Mouse (Mus musculus): Measurements from ENCODE around the gene Bach2. TPM values are rescaled to one million over a fixed set of nuclear protein-coding genes. Genes with fewer than 3 reads are reported as not detected.

The Bach2 gene
- polyA plus RNA-seq (2016; fragmentation: Nextera tagmentation; extraction: Ambion mirVana), result 22.3 and 27.7 TPM in 2 replicates

GRCm38 (mm10) chr4:32238366-32238854, at the start of gene Bach2:
TSS of gene Bach2 (plus strand) at chr4:32238804.
- Histone ChIP-seq H3K36me3 (replicated peaks) (no peaks in the 10 kb centered on the region), H3K4me3 (replicated peaks) (peak within 1 kb of the TSS; percentile 91), H3K27ac (peak within 1 kb of the TSS; percentile 97), H3K4me1 (peaks cover 47% of the 10 kb centered on the region), H3K9ac (peak within 1 kb of the TSS; percentile 91), H3K27me3 (peaks cover 17% of the 10 kb centered on the region), H3K4me2 (peak within 1 kb of the TSS; percentile 90), H3K9me3 (no peaks in the 10 kb centered on the region)
- ATAC-seq (ENCODE audit: low FRiP score), result peak; percentile 90
- whole genome bisulfite sequencing, result under 1% methylated on average over 55 of the region's 69 CpGs

- peaks cover 16% of the 10 kb centered on the region for H3K4me1 ChIP-seq
- H3K27me3 ChIP-seq, result no peaks in the 10 kb centered on the region
- no peak overlapping the region for H3K4me3 ChIP-seq (replicated peaks)
- H3K36me3 ChIP-seq (replicated peaks), result no peaks in the 10 kb centered on the region
- H3K4me2 ChIP-seq, result no peak overlapping the region
- WGBS, result 77% methylated on average over 4 of the region's 4 CpGs
- no peaks in the 10 kb centered on the region for H3K9me3 ChIP-seq
- H3K9ac ChIP-seq, result no peak overlapping the region
- H3K27ac ChIP-seq, result peak overlapping the region; percentile 27
- no peak for ATAC-seq (ENCODE audit: low FRiP score)
Measured at GRCm38 (mm10) chr4:32189416-32190036, 49.1 kb upstream of the Bach2 start.

DNA sequence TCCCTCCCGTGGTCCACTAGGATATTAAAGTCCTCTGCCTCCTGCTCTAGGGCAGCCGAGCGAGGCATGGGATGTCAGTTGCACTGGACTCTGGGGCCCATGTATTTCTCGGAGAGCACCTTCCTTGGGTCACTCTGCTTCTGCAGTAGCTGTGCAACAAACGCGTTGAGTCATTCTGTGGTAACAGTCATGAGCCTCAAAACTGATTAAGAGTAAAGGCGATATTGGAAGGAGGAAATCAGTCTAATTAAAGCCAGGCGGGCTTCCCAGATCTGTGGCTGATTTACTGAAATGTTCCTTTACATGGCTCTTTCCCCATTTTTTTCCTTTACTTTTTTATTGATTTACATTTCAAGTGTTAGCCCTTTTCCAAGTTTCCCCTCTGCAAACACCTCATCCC, 48.1 kb upstream of the Bach2 start:
- H3K27ac ChIP-seq, result no peak overlapping the region
- no peak overlapping the region for H3K9ac ChIP-seq
- H3K27me3 ChIP-seq, result no peaks in the 10 kb centered on the region
- H3K36me3 ChIP-seq (replicated peaks), result no peaks in the 10 kb centered on the region
- H3K9me3 ChIP-seq, result no peaks in the 10 kb centered on the region
- no peak overlapping the region for H3K4me3 ChIP-seq (replicated peaks)
- peaks cover 16% of the 10 kb centered on the region for H3K4me1 ChIP-seq
- H3K4me2 ChIP-seq, result no peak overlapping the region
- ATAC-seq (ENCODE audit: low FRiP score), result no peak
- WGBS, result 85% methylated on average over 8 of the region's 8 CpGs

GRCm38 (mm10) chr4:32195945-32196921, 42.4 kb upstream of the Bach2 start:
- no peak overlapping the region for H3K4me2 ChIP-seq
- peak overlapping the region; percentile 59 for H3K27ac ChIP-seq
- H3K9me3 ChIP-seq, result no peaks in the 10 kb centered on the region
- no peaks in the 10 kb centered on the region for H3K36me3 ChIP-seq (replicated peaks)
- H3K9ac ChIP-seq, result no peak overlapping the region
- no peak overlapping the region for H3K4me3 ChIP-seq (replicated peaks)
- peaks cover 4% of the 10 kb centered on the region; the same call in 1 of the 2 replicates for H3K27me3 ChIP-seq
- ATAC-seq (ENCODE audit: low FRiP score), result peak; percentile 71
- peaks cover 15% of the 10 kb centered on the region for H3K4me1 ChIP-seq
- 22% methylated on average over 9 of the region's 9 CpGs for WGBS

GRCm38 (mm10) chr4:32198031-32198430, 40.6 kb upstream of the Bach2 start:
- H3K4me3 ChIP-seq (replicated peaks), result no peak overlapping the region
- no peaks in the 10 kb centered on the region for H3K9me3 ChIP-seq
- no peaks in the 10 kb centered on the region for H3K36me3 ChIP-seq (replicated peaks)
- WGBS, result 94% methylated on average over 1 of the region's 1 CpGs
- H3K4me2 ChIP-seq, result no peak overlapping the region
- peaks cover 4% of the 10 kb centered on the region; the same call in 1 of the 2 replicates for H3K27me3 ChIP-seq
- ATAC-seq (ENCODE audit: low FRiP score), result no peak
- no peak overlapping the region for H3K9ac ChIP-seq
- no peak overlapping the region for H3K27ac ChIP-seq
- peaks cover 15% of the 10 kb centered on the region for H3K4me1 ChIP-seq

DNA sequence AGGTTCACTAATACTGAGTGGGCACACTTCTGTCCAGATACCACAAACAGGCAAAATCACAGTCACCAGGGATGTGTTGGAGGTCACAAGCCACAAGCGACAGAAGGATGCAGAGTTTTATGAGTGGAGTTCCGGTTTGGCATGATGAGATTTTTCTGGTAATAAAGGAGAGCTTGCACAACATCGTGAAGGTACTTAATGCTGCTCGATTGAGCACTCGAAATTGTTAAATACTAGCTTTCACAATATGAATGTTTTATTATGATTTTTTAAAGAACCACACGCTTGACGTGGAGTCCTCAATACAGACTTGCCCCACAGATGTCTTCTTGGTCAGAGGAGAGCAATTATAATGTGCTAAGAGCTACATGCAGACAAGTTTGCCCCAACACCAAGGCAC, 40.0 kb upstream of the Bach2 start:
- H3K9ac ChIP-seq, result no peak overlapping the region
- 90% methylated on average over 7 of the region's 7 CpGs for WGBS
- no peak overlapping the region for H3K27ac ChIP-seq
- ATAC-seq (ENCODE audit: low FRiP score), result no peak
- no peak overlapping the region for H3K4me3 ChIP-seq (replicated peaks)
- peaks cover 15% of the 10 kb centered on the region for H3K4me1 ChIP-seq
- H3K9me3 ChIP-seq, result no peaks in the 10 kb centered on the region
- H3K27me3 ChIP-seq, result peaks cover 4% of the 10 kb centered on the region; the same call in 1 of the 2 replicates
- H3K36me3 ChIP-seq (replicated peaks), result no peaks in the 10 kb centered on the region
- H3K4me2 ChIP-seq, result no peak overlapping the region

- Histone ChIP-seq H3K9me3 (no peaks in the 10 kb centered on the region), H3K4me1 (peaks cover 15% of the 10 kb centered on the region), H3K27me3 (peaks cover 4% of the 10 kb centered on the region; the same call in 1 of the 2 replicates), H3K4me3 (replicated peaks) (no peak overlapping the region), H3K4me2 (no peak overlapping the region), H3K9ac (no peak overlapping the region), H3K36me3 (replicated peaks) (no peaks in the 10 kb centered on the region), H3K27ac (no peak overlapping the region)
- WGBS, result 89% methylated on average over 7 of the region's 7 CpGs
- no peak for ATAC-seq (ENCODE audit: low FRiP score)
Measured at GRCm38 (mm10) chr4:32199156-32199555, 39.4 kb upstream of the Bach2 start.

DNA sequence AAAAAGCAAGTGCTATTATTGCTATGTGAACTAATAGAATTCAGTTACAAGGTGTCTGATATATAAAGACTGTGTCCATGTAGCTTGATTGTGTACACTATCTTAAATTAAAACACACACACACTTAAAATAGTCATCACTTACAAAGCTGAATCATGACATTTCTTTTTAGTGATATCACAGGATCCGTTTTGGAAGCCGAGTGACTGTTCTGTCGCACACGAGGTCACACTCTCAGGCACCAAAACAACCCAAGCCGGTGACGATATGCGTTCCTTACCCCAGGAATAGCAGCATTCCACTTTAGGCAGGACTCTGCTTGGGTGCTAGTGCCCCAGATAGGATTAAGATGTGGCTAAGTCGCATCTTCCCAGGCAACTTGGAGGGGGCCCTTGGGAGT, 37.5 kb upstream of the Bach2 start:
- no peak overlapping the region for H3K27ac ChIP-seq
- H3K4me2 ChIP-seq, result no peak overlapping the region
- no peaks in the 10 kb centered on the region for H3K36me3 ChIP-seq (replicated peaks)
- ATAC-seq (ENCODE audit: low FRiP score), result no peak
- peaks cover 4% of the 10 kb centered on the region; the same call in 1 of the 2 replicates for H3K27me3 ChIP-seq
- peaks cover 10% of the 10 kb centered on the region for H3K4me1 ChIP-seq
- H3K9me3 ChIP-seq, result no peaks in the 10 kb centered on the region
- no peak overlapping the region for H3K4me3 ChIP-seq (replicated peaks)
- H3K9ac ChIP-seq, result no peak overlapping the region
- 73% methylated on average over 8 of the region's 8 CpGs for WGBS

- no peak overlapping the region for H3K9ac ChIP-seq
- no peaks in the 10 kb centered on the region for H3K9me3 ChIP-seq
- no peaks in the 10 kb centered on the region for H3K4me1 ChIP-seq
- no peak overlapping the region for H3K4me2 ChIP-seq
- no peaks in the 10 kb centered on the region for H3K36me3 ChIP-seq (replicated peaks)
- peaks cover 4% of the 10 kb centered on the region; the same call in 1 of the 2 replicates for H3K27me3 ChIP-seq
- H3K27ac ChIP-seq, result no peak overlapping the region
- no peak overlapping the region for H3K4me3 ChIP-seq (replicated peaks)
- ATAC-seq (ENCODE audit: low FRiP score), result no peak
- WGBS, result 94% methylated on average over 5 of the region's 5 CpGs
Measured at GRCm38 (mm10) chr4:32202362-32202761, 36.2 kb upstream of the Bach2 start.

DNA sequence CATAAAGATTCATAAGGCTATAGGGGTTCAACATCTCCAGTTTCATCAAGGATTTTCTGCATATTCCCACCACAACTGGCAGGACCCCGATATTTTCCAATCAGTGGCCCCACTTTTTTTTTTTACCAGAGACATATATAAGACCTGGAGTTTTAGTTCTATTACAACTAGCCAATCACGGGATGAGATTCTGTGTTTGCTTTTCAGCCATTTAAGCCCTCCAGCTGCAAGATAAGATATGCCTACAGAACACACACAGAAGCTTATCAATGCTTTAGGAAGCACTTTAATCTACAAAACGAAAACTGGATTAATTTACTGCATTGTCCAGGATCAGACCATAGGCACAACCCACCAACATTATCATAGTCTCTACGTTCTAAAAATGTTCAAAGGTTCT, 33.8 kb upstream of the Bach2 start:
- Histone ChIP-seq H3K4me2 (no peak overlapping the region), H3K9me3 (no peaks in the 10 kb centered on the region), H3K4me1 (no peaks in the 10 kb centered on the region), H3K4me3 (replicated peaks) (no peak overlapping the region), H3K36me3 (replicated peaks) (no peaks in the 10 kb centered on the region), H3K27ac (no peak overlapping the region), H3K9ac (no peak overlapping the region), H3K27me3 (no peaks in the 10 kb centered on the region)
- no peak for ATAC-seq (ENCODE audit: low FRiP score)
- WGBS, result 91% methylated on average over 4 of the region's 4 CpGs

DNA sequence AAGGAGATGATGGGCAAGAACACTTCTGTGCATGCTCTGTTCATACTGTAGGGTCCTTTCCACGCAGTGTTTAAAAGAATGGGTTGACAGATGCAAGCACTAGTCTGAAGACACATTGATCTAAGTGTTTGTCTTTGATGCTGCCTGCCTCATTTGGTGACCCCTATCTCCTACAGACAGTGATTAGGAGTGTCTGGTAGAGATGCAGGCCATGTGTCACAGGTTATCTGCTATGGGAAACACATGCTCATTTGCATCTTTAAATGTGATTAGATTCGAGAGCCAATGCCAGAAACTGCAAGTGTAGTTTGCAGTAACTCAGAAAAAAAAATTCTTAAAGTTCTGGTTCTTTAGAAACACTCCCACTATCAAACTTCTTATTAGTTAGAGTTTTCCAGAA, 32.8 kb upstream of the Bach2 start:
- H3K4me1 ChIP-seq, result peaks cover 5% of the 10 kb centered on the region; the same call in 1 of the 2 replicates
- H3K27ac ChIP-seq, result no peak overlapping the region
- H3K9ac ChIP-seq, result no peak overlapping the region
- H3K4me2 ChIP-seq, result no peak overlapping the region
- H3K9me3 ChIP-seq, result no peaks in the 10 kb centered on the region
- ATAC-seq (ENCODE audit: low FRiP score), result no peak
- WGBS, result 67% methylated on average over 2 of the region's 2 CpGs
- H3K4me3 ChIP-seq (replicated peaks), result no peak overlapping the region
- no peaks in the 10 kb centered on the region for H3K27me3 ChIP-seq
- no peaks in the 10 kb centered on the region for H3K36me3 ChIP-seq (replicated peaks)

- WGBS, result 91% methylated on average over 2 of the region's 2 CpGs
- H3K36me3 ChIP-seq (replicated peaks), result no peaks in the 10 kb centered on the region
- no peak overlapping the region for H3K27ac ChIP-seq
- H3K4me3 ChIP-seq (replicated peaks), result no peak overlapping the region
- no peaks in the 10 kb centered on the region for H3K9me3 ChIP-seq
- no peaks in the 10 kb centered on the region for H3K27me3 ChIP-seq
- H3K9ac ChIP-seq, result no peak overlapping the region
- ATAC-seq (ENCODE audit: low FRiP score), result no peak
- no peak overlapping the region for H3K4me2 ChIP-seq
- peaks cover 6% of the 10 kb centered on the region; the same call in 1 of the 2 replicates for H3K4me1 ChIP-seq
Measured at GRCm38 (mm10) chr4:32209995-32210394, 28.6 kb upstream of the Bach2 start.

Data from forebrain, embryonic 12.5 days (tissue).